Mouse (Mus musculus) cortical plate, adult 2 months (tissue): ENCODE measurements around the gene Xpo5. TPM values are rescaled to one million over a fixed set of nuclear protein-coding genes. Genes with fewer than 3 reads are reported as not detected.

Experiments used
- H3K27ac ChIP-seq: fragments of 200-500 bp; 2 replicates; pipeline ENCODE4 v1.5.1; 2012; ENCODE audit warnings: low read length, control low read depth, inconsistent platforms; ENCODE audit not compliant: insufficient read depth
- H3K4me1 ChIP-seq: fragments of 200-500 bp; 2 replicates; pipeline ENCODE4 v1.6.1; 2011; ENCODE audit warnings: low read length; ENCODE audit not compliant: control insufficient read depth, insufficient read depth
- H3K4me3 ChIP-seq: fragments of 200-500 bp; 2 replicates; pipeline ENCODE4 v1.5.1; 2011; ENCODE audit warnings: mild to moderate bottlenecking, low read length, control low read depth; ENCODE audit not compliant: insufficient read depth
- CTCF ChIP-seq: fragments of 200-500 bp; IDR thresholded peaks from 2 replicates; pipeline ENCODE4 v1.5.1; 2011; ENCODE audit warnings: mild to moderate bottlenecking, control low read depth, low read length; ENCODE audit not compliant: insufficient read depth; ENCODE audit errors: extremely low read depth
- POLR2A ChIP-seq: fragments of 200-500 bp; IDR thresholded peaks from 2 replicates; pipeline ENCODE4 v1.6.1; 2011; ENCODE audit warnings: mild to moderate bottlenecking, low read length, control low read depth; ENCODE audit not compliant: insufficient read depth; ENCODE audit errors: extremely low read depth
- polyA plus RNA-seq: library from polyadenylated mRNA; depleted of rRNA; stranded (reverse); fragments of >200 nt; gene quantifications from 2 replicates; pipeline ENCODE4 v1.2.3, GENCODE M21; 2012; rRNA removed

Xpo5 gene
- polyA plus RNA-seq, 1 experiment = 40.2 TPM

- no peak overlapping the region for H3K27ac ChIP-seq
- H3K4me3 ChIP-seq = no peak overlapping the region
- peaks cover 8% of the 10 kb centered on the region; the same call in 1 of the 2 replicates for H3K4me1 ChIP-seq
- TF ChIP-seq POLR2A (no peak), CTCF (no peak)
Measured at GRCm38 (mm10) chr17:46275034-46275433, 72.5 kb downstream of the Xpo5 start.

GRCm38 (mm10) chr17:46275506-46275905 lies 72.9 kb downstream of the Xpo5 start:
- no peak overlapping the region for H3K4me3 ChIP-seq
- H3K27ac ChIP-seq = no peak overlapping the region
- peaks cover 8% of the 10 kb centered on the region; the same call in 1 of the 2 replicates for H3K4me1 ChIP-seq
- no peak for TF ChIP-seq POLR2A
- TF ChIP-seq CTCF = no peak

GRCm38 (mm10) chr17:46277586-46277985 lies 75.0 kb downstream of the Xpo5 start:
- H3K27ac ChIP-seq = no peak overlapping the region
- TF ChIP-seq CTCF (no peak), POLR2A (no peak)
- H3K4me3 ChIP-seq = no peak overlapping the region
- H3K4me1 ChIP-seq = peaks cover 8% of the 10 kb centered on the region; the same call in 1 of the 2 replicates

DNA sequence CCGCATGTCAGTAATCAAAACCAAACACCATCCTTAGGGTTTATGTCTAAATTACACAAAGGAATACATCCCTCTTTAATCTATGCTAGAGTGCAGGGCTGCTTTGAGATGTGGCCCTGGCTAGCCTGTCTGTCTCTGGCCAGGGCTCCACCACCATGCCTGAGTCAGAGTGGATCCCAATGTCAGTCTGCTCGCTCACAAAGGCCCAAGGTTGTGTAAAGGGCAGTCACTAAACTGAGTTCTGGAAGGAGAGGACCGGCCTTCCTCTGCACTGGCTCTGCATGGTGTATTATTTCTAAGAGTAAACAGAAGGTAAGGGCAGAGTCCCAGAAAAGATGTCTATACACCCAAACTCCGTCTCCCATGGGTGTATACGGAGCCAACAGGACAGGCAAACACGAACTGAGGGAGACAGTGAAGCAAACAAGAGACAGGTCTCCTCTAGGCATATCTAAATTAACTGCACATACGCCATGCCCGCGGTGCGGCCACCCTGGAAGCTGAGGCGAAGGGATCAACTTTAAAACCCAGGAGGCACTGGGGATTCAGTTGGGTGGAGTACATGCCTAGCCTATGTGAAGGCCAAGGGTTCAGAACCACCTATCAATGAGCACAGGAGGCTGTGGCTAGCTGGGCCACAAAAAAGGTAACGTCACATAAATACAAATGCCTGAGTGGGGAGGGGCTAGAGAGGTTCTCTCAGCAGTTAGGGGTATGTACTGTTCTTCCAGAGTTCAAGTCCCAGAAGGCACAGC lies 75.6 kb downstream of the Xpo5 start:
- peaks cover 8% of the 10 kb centered on the region; the same call in 1 of the 2 replicates for H3K4me1 ChIP-seq
- peak overlapping the region; percentile 54; the same call in 1 of the 2 replicates for H3K27ac ChIP-seq
- TF ChIP-seq POLR2A (no peak), CTCF (no peak)
- H3K4me3 ChIP-seq = no peak overlapping the region

DNA sequence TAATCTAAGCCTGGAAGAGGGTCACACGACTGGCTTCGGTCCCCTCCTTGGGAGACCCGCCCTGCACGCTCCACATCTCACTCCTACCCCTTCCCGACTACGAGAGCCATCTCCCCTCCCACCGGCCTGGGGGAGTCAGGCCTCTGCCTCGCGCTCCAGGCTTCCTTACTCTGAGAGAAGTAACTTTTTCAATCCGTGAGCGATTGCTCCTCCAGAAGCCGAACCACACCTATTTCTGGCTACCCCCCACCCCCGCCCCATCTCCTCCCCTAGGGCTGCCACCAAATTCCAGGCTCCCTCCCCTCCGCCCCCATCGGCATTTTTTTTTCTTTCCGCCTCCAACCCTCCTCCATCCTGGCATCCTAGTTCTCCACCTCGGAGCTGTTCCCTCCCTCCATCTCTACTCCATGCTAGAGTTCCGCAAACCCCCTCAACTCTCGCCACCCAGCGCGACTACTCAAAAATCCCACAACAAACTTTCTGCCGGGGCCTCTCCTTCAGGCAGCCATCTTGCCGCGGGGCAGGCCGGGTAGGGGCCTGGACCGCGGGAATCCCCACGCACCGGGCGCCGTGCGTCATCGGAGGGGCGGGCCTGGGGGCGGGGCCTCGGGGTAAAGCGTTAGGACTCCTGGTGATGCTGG lies 80.0 kb downstream of the Xpo5 start, which contains the start of gene Tjap1:
Gene Tjap1 (minus strand): TSS at position 544 of the 641 bp plus-strand sequence.
- peak within 1 kb of the TSS; percentile 60 for H3K4me3 ChIP-seq
- no peak within 1 kb of the TSS for H3K27ac ChIP-seq
- H3K4me1 ChIP-seq = peaks cover 3% of the 10 kb centered on the region; the same call in 1 of the 2 replicates
- TF ChIP-seq CTCF (no peak), POLR2A (0 out of 2 replicates have a peak, but pooled peaks have one; percentile 19)

DNA sequence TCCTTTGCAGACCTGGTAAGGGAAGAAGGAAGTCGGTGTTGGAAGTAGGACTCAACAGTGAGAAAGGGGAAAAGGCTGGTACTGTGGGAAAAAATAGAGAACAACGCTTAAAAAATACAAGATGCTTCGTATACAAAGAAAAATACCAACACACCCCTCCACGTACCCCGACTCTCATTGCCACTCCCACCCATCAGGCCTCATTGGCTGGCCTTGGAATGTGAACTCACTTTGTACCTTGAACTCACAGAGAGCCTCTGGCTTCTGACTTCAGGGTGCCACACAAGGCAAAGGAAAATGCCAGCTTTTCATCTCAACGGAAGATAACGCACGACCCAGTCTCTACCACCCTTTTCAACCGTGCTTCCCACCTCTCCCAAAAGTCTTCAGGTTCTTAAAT lies 80.6 kb downstream of the Xpo5 start:
- peaks cover 1% of the 10 kb centered on the region; the same call in 1 of the 2 replicates for H3K4me1 ChIP-seq
- no peak overlapping the region for H3K27ac ChIP-seq
- H3K4me3 ChIP-seq = peak overlapping the region; percentile 60; the same call in 1 of the 2 replicates
- TF ChIP-seq POLR2A (no peak), CTCF (no peak)

GRCm38 (mm10) chr17:46283911-46284310 lies 81.3 kb downstream of the Xpo5 start:
- no peak overlapping the region for H3K27ac ChIP-seq
- no peak for TF ChIP-seq POLR2A
- no peak for TF ChIP-seq CTCF
- peaks cover 1% of the 10 kb centered on the region; the same call in 1 of the 2 replicates for H3K4me1 ChIP-seq
- no peak overlapping the region for H3K4me3 ChIP-seq

DNA sequence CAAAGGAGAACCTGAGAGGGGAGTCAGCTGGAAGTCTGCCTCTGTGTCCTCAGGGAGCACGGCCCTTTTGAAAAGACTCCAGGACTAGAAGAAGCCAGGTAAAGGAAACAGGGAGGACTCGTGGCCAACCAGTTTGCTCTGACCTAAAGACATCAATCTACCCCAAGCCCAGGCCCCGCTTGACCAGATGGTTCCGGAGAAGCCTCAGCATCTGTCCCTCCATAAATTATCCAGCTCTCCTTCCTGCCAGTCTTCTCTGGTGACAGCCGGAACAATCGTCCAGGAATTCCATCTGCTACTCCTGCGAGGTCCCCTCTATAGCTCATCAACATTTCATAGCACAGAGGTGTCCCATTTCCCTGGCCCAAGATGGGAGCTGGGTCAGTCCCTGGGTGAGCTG lies 82.1 kb downstream of the Xpo5 start:
- H3K4me1 ChIP-seq = peaks cover 1% of the 10 kb centered on the region; the same call in 1 of the 2 replicates
- no peak for TF ChIP-seq CTCF
- TF ChIP-seq POLR2A = no peak
- H3K27ac ChIP-seq = no peak overlapping the region
- no peak overlapping the region for H3K4me3 ChIP-seq

DNA sequence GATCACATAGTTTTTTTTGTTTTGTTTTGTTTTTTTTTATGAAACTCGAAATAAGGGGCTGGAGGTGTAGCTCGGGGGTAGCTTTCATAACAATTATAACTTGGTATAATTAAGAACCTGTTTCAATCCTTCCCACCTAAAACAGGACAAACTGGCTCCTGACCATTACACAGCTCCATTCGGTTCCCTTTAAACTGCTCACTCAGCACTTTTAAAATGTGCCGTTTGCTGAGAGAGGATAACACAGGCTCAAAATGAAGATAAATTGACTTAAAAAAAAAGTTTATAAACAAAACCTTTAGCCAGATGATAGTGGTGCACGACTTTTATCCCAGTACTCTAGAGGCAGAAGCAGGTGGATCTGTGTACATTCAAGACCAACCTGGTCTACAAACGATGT lies 82.8 kb downstream of the Xpo5 start:
- TF ChIP-seq POLR2A (no peak), CTCF (no peak)
- Histone ChIP-seq H3K4me3 (no peak overlapping the region), H3K27ac (no peak overlapping the region), H3K4me1 (peaks cover 1% of the 10 kb centered on the region; the same call in 1 of the 2 replicates)

- Histone ChIP-seq H3K4me1 (0 out of 2 replicates have a peak, but pooled peaks cover 1% of the 10 kb centered on the region), H3K27ac (no peak overlapping the region), H3K4me3 (no peak overlapping the region)
- TF ChIP-seq POLR2A = no peak
- TF ChIP-seq CTCF = no peak
Measured at GRCm38 (mm10) chr17:46287678-46288095, 85.1 kb downstream of the Xpo5 start.

Other genes starting within 250 kb of the Xpo5 start
- gene Vegfa, start 170.4 kb upstream of the Xpo5 start, polyA plus RNA-seq = 138 and 164 TPM in 2 replicates
- 107 and 120 TPM in 2 replicates for gene Mrps18a, start 91.8 kb upstream of the Xpo5 start, polyA plus RNA-seq
- gene Rsph9, start 58.6 kb upstream of the Xpo5 start, polyA plus RNA-seq = 27.3 and 29.9 TPM in 2 replicates
- 16.0 and 17.6 TPM in 2 replicates for gene Mad2l1bp, start 49.2 kb upstream of the Xpo5 start, polyA plus RNA-seq
- 161 and 187 TPM in 2 replicates for gene Gtpbp2, start 41.8 kb upstream of the Xpo5 start, polyA plus RNA-seq
- gene Polh, start 137 bp upstream of the Xpo5 start, polyA plus RNA-seq = 3.7 and 4.2 TPM in 2 replicates
- gene Polr1c, start 45.3 kb downstream of the Xpo5 start, polyA plus RNA-seq = 45.4 and 47.2 TPM in 2 replicates
- 91.5 and 92.5 TPM in 2 replicates for gene Yipf3, start 45.3 kb downstream of the Xpo5 start, polyA plus RNA-seq
- gene Lrrc73, start 50.7 kb downstream of the Xpo5 start, polyA plus RNA-seq = 68.4 and 70.5 TPM in 2 replicates
- 60.2 and 62.8 TPM in 2 replicates for gene Tjap1, start 80.2 kb downstream of the Xpo5 start, polyA plus RNA-seq
- 127 and 136 TPM in 2 replicates for gene Dlk2, start 94.6 kb downstream of the Xpo5 start, polyA plus RNA-seq
- 10.4 and 10.6 TPM in 2 replicates for gene Abcc10, start 125.6 kb downstream of the Xpo5 start, polyA plus RNA-seq
- 29.4 and 29.6 TPM in 2 replicates for gene Zfp318, start 180.9 kb downstream of the Xpo5 start, polyA plus RNA-seq
- gene Crip3, start 226.1 kb downstream of the Xpo5 start, polyA plus RNA-seq = 10.2 and 12.0 TPM in 2 replicates
- gene Slc22a7, start 235.7 kb downstream of the Xpo5 start, polyA plus RNA-seq = 0.25 and 0.27 TPM in 2 replicates